Mouse (Mus musculus): ENCODE measurements around the gene Prpf8.

The Prpf8 gene

DNA sequence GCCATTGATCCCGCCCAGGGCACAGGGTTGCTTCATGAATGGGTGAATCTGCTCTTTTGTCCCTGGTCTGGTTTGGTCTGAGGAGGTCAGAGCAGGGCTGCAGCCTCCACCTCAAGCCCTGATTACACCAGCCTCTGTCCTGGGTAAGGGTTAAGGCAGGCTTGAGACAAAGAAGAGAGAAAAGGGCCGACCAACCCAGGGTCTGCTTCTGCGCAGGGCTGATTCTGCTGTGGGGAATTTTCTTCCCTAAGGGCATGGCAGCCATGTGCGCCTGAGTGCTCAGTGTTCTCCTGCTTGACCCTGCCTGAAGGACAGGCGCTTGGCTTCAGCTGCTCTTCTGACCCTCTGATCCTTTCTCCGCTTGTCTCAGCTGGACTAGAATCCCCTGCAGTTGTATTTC, 70.5 kb downstream of the Prpf8 start:
- DNase-seq (ENCODE audit: low spot score in 2 of 2): no peak

DNA sequence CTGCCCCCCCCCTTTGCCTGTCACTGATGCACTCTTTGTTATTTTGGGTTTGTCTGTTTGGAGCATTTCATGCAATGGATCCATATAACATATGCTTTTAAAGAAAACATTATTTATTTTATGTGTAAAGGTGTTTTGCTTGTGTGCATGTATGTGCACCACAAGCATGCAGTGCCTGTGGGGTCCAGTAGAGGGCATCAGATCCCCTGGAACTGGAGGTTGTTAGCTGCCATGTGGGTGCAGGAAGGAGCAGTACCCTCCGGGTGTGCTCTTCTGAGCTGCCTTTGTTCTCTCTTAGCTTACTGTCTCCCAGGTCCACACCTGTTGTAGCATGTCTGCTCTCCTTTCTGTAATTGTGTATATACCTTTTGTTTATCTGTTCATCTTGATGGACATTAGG, 71.5 kb downstream of the Prpf8 start:
- DNase-seq (ENCODE audit: low spot score in 2 of 2): no peak

Measured in spleen, postnatal 4 days (tissue).